Mouse (Mus musculus): ENCODE measurements around the gene Olfr314. TPM values are rescaled to one million over a fixed set of nuclear protein-coding genes. Genes with fewer than 3 reads are reported as not detected.
A peak's percentile ranks its signal among the peaks of the same experiment; 100 is the strongest.

The Olfr314 gene
- polyA plus RNA-seq, 1 experiment from 2014 or later: not detected

GRCm38 (mm10) chr11:58789532-58789931 lies 6.8 kb downstream of the Olfr314 start:
- peak overlapping the region; percentile 41; the same call in 1 of the 2 replicates for H3K27ac ChIP-seq (replicated peaks; ENCODE audit: low read depth, low read length)
- no peak overlapping the region for H3K4me3 ChIP-seq (replicated peaks; ENCODE audit: low read depth, low read length)
- peak overlapping the region; percentile 24; the same call in 1 of the 2 replicates for H3K4me2 ChIP-seq (ENCODE audit: low read length)
- H3K36me3 ChIP-seq (ENCODE audit: control insufficient read depth, insufficient read depth, low read length): no peaks in the 10 kb centered on the region
- DNase-seq: peak; percentile 56
- no peaks in the 10 kb centered on the region for H3K9me3 ChIP-seq (ENCODE audit: control insufficient read depth, low read length)
- peaks cover 4% of the 10 kb centered on the region; the same call in 1 of the 2 replicates for H3K4me1 ChIP-seq (ENCODE audit: control insufficient read depth, insufficient read depth, low read length)
- ATAC-seq (ENCODE audit: low FRiP score, low TSS enrichment): no peak
- no peak overlapping the region; the same call in 1 of the 2 replicates for H3K9ac ChIP-seq (replicated peaks; ENCODE audit: low read length)
- no peaks in the 10 kb centered on the region for H3K27me3 ChIP-seq (ENCODE audit: control insufficient read depth, insufficient read depth, low read length)
- WGBS: 23% methylated on average over 3 of the region's 3 CpGs

GRCm38 (mm10) chr11:58790053-58790452 lies 7.3 kb downstream of the Olfr314 start:
- WGBS: 58% methylated on average over 2 of the region's 2 CpGs
- H3K4me2 ChIP-seq (ENCODE audit: low read length): no peak overlapping the region
- no peaks in the 10 kb centered on the region for H3K36me3 ChIP-seq (ENCODE audit: control insufficient read depth, insufficient read depth, low read length)
- H3K9me3 ChIP-seq (ENCODE audit: control insufficient read depth, low read length): no peaks in the 10 kb centered on the region
- no peak overlapping the region; the same call in 1 of the 2 replicates for H3K9ac ChIP-seq (replicated peaks; ENCODE audit: low read length)
- no peak overlapping the region for H3K27ac ChIP-seq (replicated peaks; ENCODE audit: low read depth, low read length)
- no peaks in the 10 kb centered on the region for H3K27me3 ChIP-seq (ENCODE audit: control insufficient read depth, insufficient read depth, low read length)
- peaks cover 4% of the 10 kb centered on the region; the same call in 1 of the 2 replicates for H3K4me1 ChIP-seq (ENCODE audit: control insufficient read depth, insufficient read depth, low read length)
- DNase-seq (no peak), ATAC-seq (ENCODE audit: low FRiP score, low TSS enrichment) (no peak)
- no peak overlapping the region for H3K4me3 ChIP-seq (replicated peaks; ENCODE audit: low read depth, low read length)

GRCm38 (mm10) chr11:58790646-58791045 lies 7.9 kb downstream of the Olfr314 start:
- peaks cover 4% of the 10 kb centered on the region; the same call in 1 of the 2 replicates for H3K4me1 ChIP-seq (ENCODE audit: control insufficient read depth, insufficient read depth, low read length)
- H3K27me3 ChIP-seq (ENCODE audit: control insufficient read depth, insufficient read depth, low read length): no peaks in the 10 kb centered on the region
- H3K9ac ChIP-seq (replicated peaks; ENCODE audit: low read length): no peak overlapping the region
- DNase-seq (no peak), ATAC-seq (ENCODE audit: low FRiP score, low TSS enrichment) (no peak)
- 85% methylated on average over 6 of the region's 6 CpGs for WGBS
- H3K4me3 ChIP-seq (replicated peaks; ENCODE audit: low read depth, low read length): no peak overlapping the region
- no peaks in the 10 kb centered on the region for H3K9me3 ChIP-seq (ENCODE audit: control insufficient read depth, low read length)
- H3K4me2 ChIP-seq (ENCODE audit: low read length): no peak overlapping the region
- H3K36me3 ChIP-seq (ENCODE audit: control insufficient read depth, insufficient read depth, low read length): no peaks in the 10 kb centered on the region
- no peak overlapping the region for H3K27ac ChIP-seq (replicated peaks; ENCODE audit: low read depth, low read length)

- H3K36me3 ChIP-seq (ENCODE audit: control insufficient read depth, insufficient read depth, low read length): no peaks in the 10 kb centered on the region
- no peak for DNase-seq
- H3K9ac ChIP-seq (replicated peaks; ENCODE audit: low read length): no peak overlapping the region
- no peaks in the 10 kb centered on the region for H3K9me3 ChIP-seq (ENCODE audit: control insufficient read depth, low read length)
- H3K27me3 ChIP-seq (ENCODE audit: control insufficient read depth, insufficient read depth, low read length): no peaks in the 10 kb centered on the region
- ATAC-seq (ENCODE audit: low FRiP score, low TSS enrichment): no peak
- no peak overlapping the region for H3K4me2 ChIP-seq (ENCODE audit: low read length)
- no peak overlapping the region for H3K4me3 ChIP-seq (replicated peaks; ENCODE audit: low read depth, low read length)
- no peaks in the 10 kb centered on the region for H3K4me1 ChIP-seq (ENCODE audit: control insufficient read depth, insufficient read depth, low read length)
- WGBS: 91% methylated on average over 2 of the region's 2 CpGs
- no peak overlapping the region for H3K27ac ChIP-seq (replicated peaks; ENCODE audit: low read depth, low read length)
Measured at GRCm38 (mm10) chr11:58795856-58796255, 13.1 kb downstream of the Olfr314 start.

GRCm38 (mm10) chr11:58796850-58797249 lies 14.1 kb downstream of the Olfr314 start:
- ATAC-seq (ENCODE audit: low FRiP score, low TSS enrichment) (no peak), DNase-seq (no peak)
- no peaks in the 10 kb centered on the region for H3K27me3 ChIP-seq (ENCODE audit: control insufficient read depth, insufficient read depth, low read length)
- H3K9ac ChIP-seq (replicated peaks; ENCODE audit: low read length): no peak overlapping the region
- H3K4me1 ChIP-seq (ENCODE audit: control insufficient read depth, insufficient read depth, low read length): peaks cover 9% of the 10 kb centered on the region
- H3K4me3 ChIP-seq (replicated peaks; ENCODE audit: low read depth, low read length): no peak overlapping the region
- H3K36me3 ChIP-seq (ENCODE audit: control insufficient read depth, insufficient read depth, low read length): no peaks in the 10 kb centered on the region
- 71% methylated on average over 7 of the region's 7 CpGs for WGBS
- H3K9me3 ChIP-seq (ENCODE audit: control insufficient read depth, low read length): no peaks in the 10 kb centered on the region
- H3K4me2 ChIP-seq (ENCODE audit: low read length): no peak overlapping the region
- H3K27ac ChIP-seq (replicated peaks; ENCODE audit: low read depth, low read length): no peak overlapping the region

GRCm38 (mm10) chr11:58799747-58800146 lies 17.0 kb downstream of the Olfr314 start:
- DNase-seq (no peak), ATAC-seq (ENCODE audit: low FRiP score, low TSS enrichment) (no peak)
- H3K9me3 ChIP-seq (ENCODE audit: control insufficient read depth, low read length): no peaks in the 10 kb centered on the region
- H3K27me3 ChIP-seq (ENCODE audit: control insufficient read depth, insufficient read depth, low read length): no peaks in the 10 kb centered on the region
- WGBS: 86% methylated on average over 5 of the region's 5 CpGs
- H3K9ac ChIP-seq (replicated peaks; ENCODE audit: low read length): no peak overlapping the region
- no peak overlapping the region for H3K27ac ChIP-seq (replicated peaks; ENCODE audit: low read depth, low read length)
- no peaks in the 10 kb centered on the region for H3K36me3 ChIP-seq (ENCODE audit: control insufficient read depth, insufficient read depth, low read length)
- H3K4me1 ChIP-seq (ENCODE audit: control insufficient read depth, insufficient read depth, low read length): peaks cover 11% of the 10 kb centered on the region
- no peak overlapping the region for H3K4me3 ChIP-seq (replicated peaks; ENCODE audit: low read depth, low read length)
- H3K4me2 ChIP-seq (ENCODE audit: low read length): no peak overlapping the region

GRCm38 (mm10) chr11:58801558-58802228 lies 18.9 kb downstream of the Olfr314 start, which contains the start of gene Fam183b:
Fam183b (minus strand) TSS chr11:58801960.
- Histone ChIP-seq H3K4me3 (replicated peaks; ENCODE audit: low read depth, low read length) (no peak within 1 kb of the TSS), H3K36me3 (ENCODE audit: control insufficient read depth, insufficient read depth, low read length) (no peaks in the 10 kb centered on the region), H3K4me1 (ENCODE audit: control insufficient read depth, insufficient read depth, low read length) (peaks cover 11% of the 10 kb centered on the region), H3K27ac (replicated peaks; ENCODE audit: low read depth, low read length) (no peak within 1 kb of the TSS), H3K9me3 (ENCODE audit: control insufficient read depth, low read length) (no peaks in the 10 kb centered on the region), H3K4me2 (ENCODE audit: low read length) (peak within 1 kb of the TSS; percentile 42), H3K27me3 (ENCODE audit: control insufficient read depth, insufficient read depth, low read length) (no peaks in the 10 kb centered on the region), H3K9ac (replicated peaks; ENCODE audit: low read length) (0 out of 2 replicates have a peak within 1 kb of the TSS, but pooled peaks have one; percentile 29)
- ATAC-seq (ENCODE audit: low FRiP score, low TSS enrichment) (no peak), DNase-seq (peak; percentile 64)
- WGBS: 23% methylated on average over 14 of the region's 14 CpGs

GRCm38 (mm10) chr11:58803871-58804270 lies 21.1 kb downstream of the Olfr314 start:
- Histone ChIP-seq H3K9me3 (ENCODE audit: control insufficient read depth, low read length) (no peaks in the 10 kb centered on the region), H3K4me1 (ENCODE audit: control insufficient read depth, insufficient read depth, low read length) (peaks cover 11% of the 10 kb centered on the region), H3K9ac (replicated peaks; ENCODE audit: low read length) (no peak overlapping the region), H3K27ac (replicated peaks; ENCODE audit: low read depth, low read length) (no peak overlapping the region), H3K4me2 (ENCODE audit: low read length) (no peak overlapping the region), H3K4me3 (replicated peaks; ENCODE audit: low read depth, low read length) (no peak overlapping the region), H3K36me3 (ENCODE audit: control insufficient read depth, insufficient read depth, low read length) (no peaks in the 10 kb centered on the region), H3K27me3 (ENCODE audit: control insufficient read depth, insufficient read depth, low read length) (no peaks in the 10 kb centered on the region)
- DNase-seq (no peak), ATAC-seq (ENCODE audit: low FRiP score, low TSS enrichment) (no peak)
- WGBS: 84% methylated on average over 4 of the region's 4 CpGs

GRCm38 (mm10) chr11:58804393-58804792 lies 21.6 kb downstream of the Olfr314 start:
- peaks cover 11% of the 10 kb centered on the region for H3K4me1 ChIP-seq (ENCODE audit: control insufficient read depth, insufficient read depth, low read length)
- H3K9me3 ChIP-seq (ENCODE audit: control insufficient read depth, low read length): no peaks in the 10 kb centered on the region
- no peak overlapping the region for H3K4me2 ChIP-seq (ENCODE audit: low read length)
- no peaks in the 10 kb centered on the region for H3K36me3 ChIP-seq (ENCODE audit: control insufficient read depth, insufficient read depth, low read length)
- H3K4me3 ChIP-seq (replicated peaks; ENCODE audit: low read depth, low read length): no peak overlapping the region
- no peak for DNase-seq
- WGBS: 84% methylated on average over 2 of the region's 2 CpGs
- H3K9ac ChIP-seq (replicated peaks; ENCODE audit: low read length): no peak overlapping the region
- no peak for ATAC-seq (ENCODE audit: low FRiP score, low TSS enrichment)
- no peak overlapping the region for H3K27ac ChIP-seq (replicated peaks; ENCODE audit: low read depth, low read length)
- no peaks in the 10 kb centered on the region for H3K27me3 ChIP-seq (ENCODE audit: control insufficient read depth, insufficient read depth, low read length)
